ENCODE assay signal across 25 mouse cellular contexts in the genomic region with DNA sequence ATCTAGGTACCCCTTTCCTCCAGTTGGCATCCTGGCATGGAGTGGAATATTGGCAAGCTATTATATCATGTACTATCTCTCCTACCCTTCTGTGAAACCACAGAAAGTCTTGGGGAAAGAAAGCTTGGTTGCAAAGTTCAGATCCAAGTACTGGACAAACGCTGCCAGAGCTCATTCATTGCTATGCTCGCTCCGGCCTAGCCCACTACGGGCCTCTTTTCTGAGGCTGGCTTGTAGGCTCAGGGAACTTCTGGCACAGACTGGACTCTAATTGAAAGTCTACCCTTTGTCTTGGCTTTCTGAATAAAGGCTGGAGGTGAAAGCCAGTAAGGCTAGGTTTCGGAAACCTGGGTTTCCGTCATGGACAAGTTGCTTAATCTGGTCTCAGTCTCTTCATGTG. TPM values are rescaled to one million over a fixed set of nuclear protein-coding genes. Genes with fewer than 3 reads are reported as not detected.
A peak's percentile ranks its signal among the peaks of the same experiment; 100 is the strongest.
DNase-seq lines count a peak whose midpoint lies in the region; ATAC-seq and TF ChIP-seq lines count a peak whose summit lies in the region.
"Had no signal": no experiment of that assay in that cellular context is flagged by ENCODE, and none has a peak within 500 bp of the region (broad histone marks: within the 10 kb centered on the region; RNA-seq: fewer than 3 reads in every experiment).

No protein-coding gene starts in this region.

- H3K4me2 ChIP-seq in hindbrain, postnatal 0 days (ENCODE audit: low read depth, low read length) = no peak overlapping the region
- H3K4me2 ChIP-seq in neural tube, embryonic 13.5 days = no peak overlapping the region
- H3K4me2 ChIP-seq in neural tube, embryonic 15.5 days = no peak overlapping the region
- H3K4me2 ChIP-seq in midbrain, embryonic 12.5 days (replicated peaks) = no peak overlapping the region
- H3K4me2 ChIP-seq: embryonic facial prominence, embryonic 13.5 days; heart, embryonic 13.5 days; kidney, embryonic 15.5 days; limb, embryonic 12.5 days; liver, embryonic 15.5 days; lung, embryonic 14.5 days; neural tube, embryonic 12.5 days had no signal

- TF ChIP-seq CTCF in hindbrain, postnatal 0 days (IDR thresholded peaks at IDR 0.05; ENCODE audit: low read depth) = no peak

- no peaks in the 10 kb centered on the region; the same call in 1 of the 2 replicates for H3K27me3 ChIP-seq in hindbrain, embryonic 10.5 days (ENCODE audit: insufficient read depth, poor library complexity, severe bottlenecking)
- H3K27me3 ChIP-seq in hindbrain, postnatal 0 days (ENCODE audit: insufficient read depth, low read length) = no peaks in the 10 kb centered on the region
- no peaks in the 10 kb centered on the region for H3K27me3 ChIP-seq in neural tube, embryonic 13.5 days
- no peaks in the 10 kb centered on the region for H3K27me3 ChIP-seq in neural tube, embryonic 15.5 days (replicated peaks)
- no peaks in the 10 kb centered on the region for H3K27me3 ChIP-seq in midbrain, embryonic 12.5 days
- H3K27me3 ChIP-seq: embryonic facial prominence, embryonic 13.5 days; heart, embryonic 13.5 days; kidney, embryonic 15.5 days; limb, embryonic 12.5 days; liver, embryonic 15.5 days; neural tube, embryonic 12.5 days had no signal

- peak overlapping the region; percentile 59 for H3K27ac ChIP-seq in hindbrain, embryonic 10.5 days
- H3K27ac ChIP-seq in hindbrain, postnatal 0 days = no peak overlapping the region
- 0 out of 2 replicates have a peak overlapping the region, but pooled peaks have one; percentile 46 for H3K27ac ChIP-seq in neural tube, embryonic 13.5 days (replicated peaks)
- H3K27ac ChIP-seq in neural tube, embryonic 15.5 days (replicated peaks) = no peak overlapping the region
- H3K27ac ChIP-seq in midbrain, embryonic 12.5 days (replicated peaks) = 0 out of 2 replicates have a peak overlapping the region, but pooled peaks have one; percentile 26
- H3K27ac ChIP-seq: embryonic facial prominence, embryonic 13.5 days; heart, embryonic 13.5 days; kidney, embryonic 15.5 days; limb, embryonic 12.5 days; liver, embryonic 15.5 days; neural tube, embryonic 12.5 days had no signal

- no peak overlapping the region for H3K9ac ChIP-seq in hindbrain, postnatal 0 days (replicated peaks; ENCODE audit: low read length)
- H3K9ac ChIP-seq in neural tube, embryonic 13.5 days = no peak overlapping the region
- H3K9ac ChIP-seq in neural tube, embryonic 15.5 days (replicated peaks) = no peak overlapping the region
- no peak overlapping the region for H3K9ac ChIP-seq in midbrain, embryonic 12.5 days (replicated peaks)
- H3K9ac ChIP-seq: embryonic facial prominence, embryonic 13.5 days; heart, embryonic 13.5 days; kidney, embryonic 15.5 days; limb, embryonic 12.5 days; liver, embryonic 15.5 days; lung, embryonic 14.5 days; neural tube, embryonic 12.5 days had no signal

- H3K4me3 ChIP-seq in hindbrain, embryonic 10.5 days = no peak overlapping the region
- H3K4me3 ChIP-seq in hindbrain, postnatal 0 days (ENCODE audit: low read length) = no peak overlapping the region
- H3K4me3 ChIP-seq in neural tube, embryonic 13.5 days = no peak overlapping the region
- H3K4me3 ChIP-seq in neural tube, embryonic 15.5 days (replicated peaks) = no peak overlapping the region
- no peak overlapping the region for H3K4me3 ChIP-seq in midbrain, embryonic 12.5 days
- H3K4me3 ChIP-seq: embryonic facial prominence, embryonic 13.5 days; heart, embryonic 13.5 days; kidney, embryonic 15.5 days; limb, embryonic 12.5 days; liver, embryonic 15.5 days; myocyte; neural tube, embryonic 12.5 days had no signal

- no peak for ATAC-seq in hindbrain, postnatal 0 days
- ATAC-seq in neural tube, embryonic 13.5 days (ENCODE audit: low read depth) = no peak
- no peak for ATAC-seq in neural tube, embryonic 15.5 days (ENCODE audit: low FRiP score)
- ATAC-seq in midbrain, embryonic 12.5 days (ENCODE audit: low FRiP score, low read depth) = no peak
- ATAC-seq: CD4-positive, CD25-positive, alpha-beta regulatory T cell, adult 4 months had no signal

- H3K4me1 ChIP-seq in hindbrain, embryonic 10.5 days (replicated peaks) = peaks cover 18% of the 10 kb centered on the region
- peaks cover 7% of the 10 kb centered on the region; the same call in 1 of the 2 replicates for H3K4me1 ChIP-seq in hindbrain, postnatal 0 days (ENCODE audit: insufficient read depth, low read length)
- peaks cover 29% of the 10 kb centered on the region for H3K4me1 ChIP-seq in neural tube, embryonic 13.5 days (replicated peaks)
- H3K4me1 ChIP-seq in neural tube, embryonic 15.5 days = peaks cover 24% of the 10 kb centered on the region
- peaks cover 15% of the 10 kb centered on the region for H3K4me1 ChIP-seq in midbrain, embryonic 12.5 days
- H3K4me1 ChIP-seq: embryonic facial prominence, embryonic 13.5 days; heart, embryonic 13.5 days; kidney, embryonic 15.5 days; limb, embryonic 12.5 days; liver, embryonic 15.5 days had no signal

- no peaks in the 10 kb centered on the region for H3K9me3 ChIP-seq in hindbrain, embryonic 10.5 days
- no peaks in the 10 kb centered on the region for H3K9me3 ChIP-seq in hindbrain, postnatal 0 days (ENCODE audit: low read length)
- H3K9me3 ChIP-seq in neural tube, embryonic 13.5 days = no peaks in the 10 kb centered on the region
- H3K9me3 ChIP-seq in neural tube, embryonic 15.5 days (replicated peaks) = no peaks in the 10 kb centered on the region
- H3K9me3 ChIP-seq in midbrain, embryonic 12.5 days = no peaks in the 10 kb centered on the region
- H3K9me3 ChIP-seq: embryonic facial prominence, embryonic 13.5 days; heart, embryonic 13.5 days; kidney, embryonic 15.5 days; limb, embryonic 12.5 days; liver, embryonic 15.5 days; neural tube, embryonic 12.5 days had no signal

- WGBS in hindbrain, embryonic 10.5 days = 85% methylated on average over 6 of the region's 6 CpGs
- WGBS in hindbrain, postnatal 0 days = 62% methylated on average over 6 of the region's 6 CpGs
- WGBS in neural tube, embryonic 13.5 days = 88% methylated on average over 6 of the region's 6 CpGs
- WGBS in neural tube, embryonic 15.5 days = 80% methylated on average over 6 of the region's 6 CpGs
- 82% methylated on average over 6 of the region's 6 CpGs for WGBS in midbrain, embryonic 12.5 days

- no peak for DNase-seq in hindbrain, embryonic 10.5 days (ENCODE audit: low spot score)
- DNase-seq in hindbrain, postnatal 0 days (ENCODE audit: low spot score) = no peak
- no peak for DNase-seq in thymus, postnatal 4 days
- DNase-seq in frontal cortex, postnatal 14 days (ENCODE audit: low spot score in 2 of 2) = no peak
- DNase-seq: adrenal gland, postnatal 25 days; gastrocnemius, postnatal 25 days; heart, adult 18-20 months; heart, postnatal 10 days; kidney, adult 18-20 months; kidney, postnatal 4 days; lung, embryonic 14.5 days; lung, postnatal 14 days; right cerebral cortex, postnatal 14 days had no signal

- no peaks in the 10 kb centered on the region for H3K36me3 ChIP-seq in hindbrain, embryonic 10.5 days
- no peaks in the 10 kb centered on the region for H3K36me3 ChIP-seq in hindbrain, postnatal 0 days (ENCODE audit: insufficient read depth, low read length)
- H3K36me3 ChIP-seq in neural tube, embryonic 13.5 days = no peaks in the 10 kb centered on the region
- no peaks in the 10 kb centered on the region for H3K36me3 ChIP-seq in neural tube, embryonic 15.5 days
- no peaks in the 10 kb centered on the region for H3K36me3 ChIP-seq in midbrain, embryonic 12.5 days
- H3K36me3 ChIP-seq: embryonic facial prominence, embryonic 13.5 days; heart, embryonic 13.5 days; kidney, embryonic 15.5 days; limb, embryonic 12.5 days; liver, embryonic 15.5 days; neural tube, embryonic 12.5 days had no signal

RNA-seq across cellular contexts. Expression of a gene that starts 44.7 kb away (rescaled TPM):
- polyA plus RNA-seq in hindbrain, embryonic 10.5 days (2016; fragmentation: Nextera tagmentation; extraction: Ambion mirVana) = 2.8 and 7.0 TPM in 2 replicates
- 127 and 146 TPM in 2 replicates for total RNA-seq in hindbrain, postnatal 0 days (2014; rRNA removed)
- polyA plus RNA-seq in hindbrain, postnatal 0 days (2015; fragmentation: Nextera tagmentation; extraction: Ambion mirVana) = 29.8 and 31.4 TPM in 2 replicates
- 24.7 and 26.7 TPM in 2 replicates for polyA plus RNA-seq in neural tube, embryonic 13.5 days (2015; fragmentation: Nextera tagmentation; extraction: Ambion mirVana)
- polyA plus RNA-seq in neural tube, embryonic 15.5 days (2015; fragmentation: Nextera tagmentation; extraction: Ambion mirVana) = 28.8 and 32.4 TPM in 2 replicates
- polyA plus RNA-seq in midbrain, embryonic 12.5 days (2016; fragmentation: Nextera tagmentation; extraction: Ambion mirVana) = 18.2 and 18.8 TPM in 2 replicates
- total RNA-seq: hematopoietic stem cell, adult 5-6 weeks had no signal
- polyA plus RNA-seq: liver, embryonic 15.5 days had no signal

Comparison
In these comparisons a context has a peak if more than half of its experiments do, and no peak if none do; other contexts are left out.
1. H3K27ac ChIP-seq: peak in hindbrain, embryonic 10.5 days (single experiment), neural tube, embryonic 13.5 days (single experiment) and midbrain, embryonic 12.5 days (single experiment); none in hindbrain, postnatal 0 days (single experiment) and neural tube, embryonic 15.5 days (single experiment).